13 mouse cellular contexts compared by ENCODE assay signal in the genomic region with DNA sequence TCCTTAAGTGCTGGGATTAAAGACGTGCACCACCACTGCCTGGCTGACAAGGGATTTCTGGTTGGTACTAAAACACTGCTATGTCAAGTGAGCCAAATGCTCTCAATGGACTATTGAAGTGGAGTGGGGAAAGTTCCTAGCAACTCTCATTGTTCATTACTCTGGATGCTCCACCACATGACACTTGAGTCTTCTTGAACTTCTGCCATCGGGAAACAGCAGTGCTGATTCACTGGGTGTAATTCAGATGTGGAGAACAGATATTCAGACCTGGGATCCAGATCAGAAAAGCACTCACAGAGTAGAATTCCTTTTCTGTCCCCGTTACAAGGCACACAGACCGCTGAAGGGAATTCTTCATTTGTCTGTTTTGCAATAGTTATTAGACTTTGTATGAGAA.
"Had no signal": no experiment of that assay in that cellular context is flagged by ENCODE, and none has a peak within 500 bp of the region (broad histone marks: within the 10 kb centered on the region; RNA-seq: fewer than 3 reads in every experiment).

No protein-coding gene starts in this region.

- H3K9ac ChIP-seq: kidney, embryonic 15.5 days; liver, embryonic 13.5 days; midbrain, embryonic 12.5 days; midbrain, embryonic 15.5 days had no signal

- H3K36me3 ChIP-seq: kidney, embryonic 15.5 days; liver, embryonic 13.5 days; midbrain, embryonic 12.5 days; midbrain, embryonic 15.5 days had no signal

- DNase-seq: kidney, adult 8-10 months; kidney, postnatal 10 days; kidney, postnatal 36 days; layer of hippocampus, postnatal 36 days; liver, embryonic 13.5 days; lung, adult 2 months; thymus, adult 18-20 months; thymus, postnatal 36 days had no signal

- H3K4me3 ChIP-seq: kidney, embryonic 15.5 days; left cerebral cortex, adult 2 months; liver, embryonic 13.5 days; midbrain, embryonic 12.5 days; midbrain, embryonic 15.5 days had no signal

- H3K27me3 ChIP-seq: kidney, embryonic 15.5 days; liver, embryonic 13.5 days; midbrain, embryonic 12.5 days; midbrain, embryonic 15.5 days had no signal

- H3K9me3 ChIP-seq: kidney, embryonic 15.5 days; liver, embryonic 13.5 days; midbrain, embryonic 12.5 days; midbrain, embryonic 15.5 days had no signal

- H3K4me1 ChIP-seq: kidney, embryonic 15.5 days; midbrain, embryonic 12.5 days; midbrain, embryonic 15.5 days had no signal

- H3K27ac ChIP-seq: kidney, embryonic 15.5 days; left cerebral cortex, adult 2 months; liver, embryonic 13.5 days; macrophage; midbrain, embryonic 12.5 days; midbrain, embryonic 15.5 days had no signal
